Mouse (Mus musculus): ENCODE measurements at regions not wholly inside any gene's neighbourhood (a gene's known extent, or its start where the extent isn't known, plus 50 kb on each side); places are given as distances from the start of the nearest gene placed in this dataset.

GRCm38 (mm10) chr4:153760934-153761333, 196.1 kb upstream of the A430005L14Rik start:
- no peaks in the 10 kb centered on the region for H3K9me3 ChIP-seq (ENCODE audit: low read depth, low read length)
- H3K27ac ChIP-seq (ENCODE audit: low read depth), result no peak overlapping the region
- H3K4me2 ChIP-seq, result no peak overlapping the region
- H3K27me3 ChIP-seq (ENCODE audit: insufficient read depth, low read length), result no peaks in the 10 kb centered on the region
- H3K9ac ChIP-seq, result no peak overlapping the region
- no peak for ATAC-seq (ENCODE audit: insufficient read depth)
- 82% methylated on average over 4 of the region's 4 CpGs for WGBS
- no peak overlapping the region for H3K4me3 ChIP-seq (ENCODE audit: low read depth, low read length)
- no peaks in the 10 kb centered on the region for H3K4me1 ChIP-seq (ENCODE audit: insufficient read depth)
- DNase-seq, result no peak
- TF ChIP-seq CTCF (IDR thresholded peaks at IDR 0.05; ENCODE audit: low read depth), result peak; percentile 17; the same call in 1 of the 2 replicates
- H3K36me3 ChIP-seq (ENCODE audit: insufficient read depth), result no peaks in the 10 kb centered on the region

- Histone ChIP-seq H3K4me3 (ENCODE audit: low read depth, low read length) (no peak overlapping the region), H3K4me1 (ENCODE audit: insufficient read depth) (no peaks in the 10 kb centered on the region), H3K27ac (ENCODE audit: low read depth) (no peak overlapping the region), H3K4me2 (no peak overlapping the region), H3K36me3 (ENCODE audit: insufficient read depth) (no peaks in the 10 kb centered on the region), H3K9ac (no peak overlapping the region), H3K9me3 (ENCODE audit: low read depth, low read length) (no peaks in the 10 kb centered on the region), H3K27me3 (ENCODE audit: insufficient read depth, low read length) (no peaks in the 10 kb centered on the region)
- WGBS, result 75% methylated on average over 10 of the region's 10 CpGs
- TF ChIP-seq CTCF (IDR thresholded peaks at IDR 0.05; ENCODE audit: low read depth), result no peak
- DNase-seq, result no peak
- ATAC-seq (ENCODE audit: insufficient read depth), result no peak
Measured at GRCm38 (mm10) chr4:153763413-153763812, 193.6 kb upstream of the A430005L14Rik start.

GRCm38 (mm10) chr4:153767713-153768112, 189.3 kb upstream of the A430005L14Rik start:
- H3K36me3 ChIP-seq (ENCODE audit: insufficient read depth), result no peaks in the 10 kb centered on the region
- TF ChIP-seq CTCF (IDR thresholded peaks at IDR 0.05; ENCODE audit: low read depth), result no peak

GRCm38 (mm10) chr4:153768350-153768749, 188.7 kb upstream of the A430005L14Rik start:
- H3K27ac ChIP-seq (ENCODE audit: low read depth), result no peak overlapping the region
- peak; percentile 3 for DNase-seq
- 26% methylated on average over 3 of the region's 3 CpGs for WGBS
- ATAC-seq (ENCODE audit: insufficient read depth), result no peak
- H3K4me2 ChIP-seq, result no peak overlapping the region
- TF ChIP-seq CTCF (IDR thresholded peaks at IDR 0.05; ENCODE audit: low read depth), result no peak
- H3K9ac ChIP-seq, result no peak overlapping the region
- no peaks in the 10 kb centered on the region for H3K9me3 ChIP-seq (ENCODE audit: low read depth, low read length)
- no peaks in the 10 kb centered on the region for H3K27me3 ChIP-seq (ENCODE audit: insufficient read depth, low read length)
- H3K36me3 ChIP-seq (ENCODE audit: insufficient read depth), result no peaks in the 10 kb centered on the region
- H3K4me1 ChIP-seq (ENCODE audit: insufficient read depth), result no peaks in the 10 kb centered on the region
- H3K4me3 ChIP-seq (ENCODE audit: low read depth, low read length), result no peak overlapping the region

More at GRCm38 (mm10) chr4:153767713-153768112, 189.3 kb upstream of the A430005L14Rik start:
- Histone ChIP-seq H3K9ac (no peak overlapping the region), H3K9me3 (ENCODE audit: low read depth, low read length) (no peaks in the 10 kb centered on the region), H3K27me3 (ENCODE audit: insufficient read depth, low read length) (no peaks in the 10 kb centered on the region), H3K4me1 (ENCODE audit: insufficient read depth) (no peaks in the 10 kb centered on the region), H3K4me2 (no peak overlapping the region), H3K4me3 (ENCODE audit: low read depth, low read length) (no peak overlapping the region), H3K27ac (ENCODE audit: low read depth) (no peak overlapping the region)
- DNase-seq, result no peak
- no peak for ATAC-seq (ENCODE audit: insufficient read depth)
- WGBS, result 75% methylated on average over 9 of the region's 9 CpGs

- WGBS, result 61% methylated on average over 5 of the region's 5 CpGs
- Histone ChIP-seq H3K4me2 (no peak overlapping the region), H3K9me3 (ENCODE audit: low read depth, low read length) (no peaks in the 10 kb centered on the region), H3K4me3 (ENCODE audit: low read depth, low read length) (no peak overlapping the region), H3K27ac (ENCODE audit: low read depth) (no peak overlapping the region), H3K27me3 (ENCODE audit: insufficient read depth, low read length) (no peaks in the 10 kb centered on the region), H3K9ac (no peak overlapping the region), H3K36me3 (ENCODE audit: insufficient read depth) (no peaks in the 10 kb centered on the region), H3K4me1 (ENCODE audit: insufficient read depth) (no peaks in the 10 kb centered on the region)
- TF ChIP-seq CTCF (IDR thresholded peaks at IDR 0.05; ENCODE audit: low read depth), result no peak
- DNase-seq (no peak), ATAC-seq (ENCODE audit: insufficient read depth) (no peak)
Measured at GRCm38 (mm10) chr4:153770675-153771074, 186.4 kb upstream of the A430005L14Rik start.

GRCm38 (mm10) chr4:153780501-153780900, 176.5 kb upstream of the A430005L14Rik start:
- Histone ChIP-seq H3K27me3 (ENCODE audit: insufficient read depth, low read length) (no peaks in the 10 kb centered on the region), H3K27ac (ENCODE audit: low read depth) (no peak overlapping the region), H3K4me1 (ENCODE audit: insufficient read depth) (no peaks in the 10 kb centered on the region), H3K4me2 (no peak overlapping the region), H3K9me3 (ENCODE audit: low read depth, low read length) (no peaks in the 10 kb centered on the region), H3K36me3 (ENCODE audit: insufficient read depth) (no peaks in the 10 kb centered on the region), H3K9ac (no peak overlapping the region), H3K4me3 (ENCODE audit: low read depth, low read length) (no peak overlapping the region)
- ATAC-seq (ENCODE audit: insufficient read depth), result no peak
- TF ChIP-seq CTCF (IDR thresholded peaks at IDR 0.05; ENCODE audit: low read depth), result no peak
- no peak for DNase-seq
- 51% methylated on average over 2 of the region's 2 CpGs for WGBS

GRCm38 (mm10) chr4:153781271-153781670, 175.8 kb upstream of the A430005L14Rik start:
- DNase-seq (no peak), ATAC-seq (ENCODE audit: insufficient read depth) (no peak)
- no peak for TF ChIP-seq CTCF (IDR thresholded peaks at IDR 0.05; ENCODE audit: low read depth)
- Histone ChIP-seq H3K27ac (ENCODE audit: low read depth) (no peak overlapping the region), H3K4me3 (ENCODE audit: low read depth, low read length) (no peak overlapping the region), H3K36me3 (ENCODE audit: insufficient read depth) (no peaks in the 10 kb centered on the region), H3K27me3 (ENCODE audit: insufficient read depth, low read length) (no peaks in the 10 kb centered on the region), H3K4me2 (no peak overlapping the region), H3K4me1 (ENCODE audit: insufficient read depth) (no peaks in the 10 kb centered on the region), H3K9me3 (ENCODE audit: low read depth, low read length) (no peaks in the 10 kb centered on the region), H3K9ac (no peak overlapping the region)
- 71% methylated on average over 7 of the region's 7 CpGs for WGBS

- H3K27ac ChIP-seq (ENCODE audit: low read depth), result no peak overlapping the region
- no peak overlapping the region for H3K4me2 ChIP-seq
- 75% methylated on average over 10 of the region's 10 CpGs for WGBS
- H3K4me3 ChIP-seq (ENCODE audit: low read depth, low read length), result no peak overlapping the region
- no peak overlapping the region for H3K9ac ChIP-seq
- no peak for TF ChIP-seq CTCF (IDR thresholded peaks at IDR 0.05; ENCODE audit: low read depth)
- H3K9me3 ChIP-seq (ENCODE audit: low read depth, low read length), result no peaks in the 10 kb centered on the region
- no peaks in the 10 kb centered on the region for H3K36me3 ChIP-seq (ENCODE audit: insufficient read depth)
- H3K27me3 ChIP-seq (ENCODE audit: insufficient read depth, low read length), result no peaks in the 10 kb centered on the region
- no peak for DNase-seq
- H3K4me1 ChIP-seq (ENCODE audit: insufficient read depth), result no peaks in the 10 kb centered on the region
- ATAC-seq (ENCODE audit: insufficient read depth), result no peak
Measured at GRCm38 (mm10) chr4:153781981-153782521, 175.0 kb upstream of the A430005L14Rik start.

Data from lung, embryonic 14.5 days (tissue).